Mouse (Mus musculus) CH12.LX (cell line): ENCODE data around the gene Med4.

Experiments
- MAFK ChIP-seq: IDR thresholded peaks from 2 replicates; pipeline ENCODE4 v1.6.1; 2011; ENCODE audit warnings: low read length, improper control_type of control experiment; ENCODE audit not compliant: insufficient replicate concordance
- POLR2AphosphoS2 ChIP-seq: IDR thresholded peaks from 2 replicates; pipeline ENCODE4 v1.6.1; 2011; ENCODE audit warnings: low read depth, low read length, improper control_type of control experiment
- USF1 ChIP-seq: IDR thresholded peaks from 2 replicates; pipeline ENCODE4 v1.6.1; 2014; ENCODE audit warnings: low read depth, mild to moderate bottlenecking, inconsistent platforms, low read length, improper control_type of control experiment
- USF2 ChIP-seq: conservative IDR thresholded peaks from 2 replicates; pipeline ENCODE4 v1.6.1; 2011; ENCODE audit warnings: low read depth, low read length, improper control_type of control experiment
- ZMIZ1 ChIP-seq: IDR thresholded peaks from 2 replicates; pipeline ENCODE4 v1.6.1; 2012; ENCODE audit warnings: low read depth, mild to moderate bottlenecking, inconsistent platforms, low read length, improper control_type of control experiment

- TF ChIP-seq POLR2AphosphoS2 (no peak), ZMIZ1 (no peak), USF1 (no peak), USF2 (no peak), MAFK (no peak)
Measured at GRCm38 (mm10) chr14:73548051-73548450, 38.2 kb downstream of the Med4 start, which contains the start of gene Nudt15.
